Mouse (Mus musculus): ENCODE data around the gene Stag2. TPM values are rescaled to one million over a fixed set of nuclear protein-coding genes. Genes with fewer than 3 reads are reported as not detected.

Gene Stag2
- polyA plus RNA-seq (2012; fragmentation: generic; extraction: Trizol), result 8.2 TPM

DNA sequence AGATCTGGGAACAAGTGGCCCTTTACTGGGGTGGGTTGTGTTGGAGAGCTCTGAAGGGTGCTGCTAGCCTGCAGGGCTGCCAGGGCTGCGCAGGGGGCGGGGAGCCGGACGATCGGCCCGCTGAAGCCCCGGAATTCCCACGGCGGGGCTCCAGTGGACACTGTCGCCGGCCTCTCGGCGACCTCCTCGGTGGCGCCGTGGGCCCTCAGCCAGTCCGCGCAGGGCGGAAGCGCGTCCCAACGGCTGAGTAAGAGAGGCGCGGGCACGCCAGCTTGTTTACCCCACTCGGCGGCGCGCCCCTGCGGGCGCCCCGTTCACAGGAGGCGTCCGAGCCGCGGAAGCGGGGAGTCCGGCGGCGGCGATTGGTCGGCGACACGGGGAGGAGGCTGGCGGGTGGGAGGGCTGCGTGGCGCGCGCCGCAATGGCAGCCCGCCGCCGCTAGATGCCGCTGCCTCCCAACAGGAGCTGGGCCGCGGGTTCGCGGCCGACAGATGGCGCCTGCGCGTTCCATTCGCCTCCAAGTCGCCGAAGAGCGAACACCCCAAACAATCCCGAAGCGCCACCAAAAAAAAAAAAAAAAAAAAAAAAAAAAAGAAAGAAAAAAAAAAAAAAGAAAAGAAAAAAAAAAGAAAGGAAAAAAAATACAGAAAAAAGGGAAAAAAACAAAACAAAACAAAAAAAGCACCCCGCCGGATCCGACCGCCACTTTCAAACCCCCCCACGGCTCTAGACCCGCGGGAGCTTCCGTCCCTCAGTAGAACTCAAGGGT, at the start of gene Stag2:
Gene Stag2 (plus strand): TSS at position 530 of the 769 bp plus-strand sequence.
- Histone ChIP-seq H3ac (ENCODE audit: control insufficient read depth, insufficient read length) (peak within 1 kb of the TSS; percentile 76), H3K4me2 (ENCODE audit: low read depth) (peak within 1 kb of the TSS; percentile 58), H3K27me3 (ENCODE audit: control insufficient read depth, insufficient read depth, insufficient read length) (no peaks in the 10 kb centered on the region), H3K4me3 (peak within 1 kb of the TSS; percentile 59), H3K36me3 (ENCODE audit: control insufficient read depth, insufficient read depth) (no peaks in the 10 kb centered on the region), H3K79me2 (ENCODE audit: control insufficient read depth, insufficient read depth) (peaks cover 29% of the 10 kb centered on the region)
- TF ChIP-seq CEBPB (IDR thresholded peaks at IDR 0.05; ENCODE audit: insufficient read depth, poor library complexity, severe bottlenecking), result no peak
- no peak for TF ChIP-seq TCF12 (IDR thresholded peaks at IDR 0.05; ENCODE audit: insufficient read depth, poor library complexity, severe bottlenecking)
- TF ChIP-seq POLR2A (IDR thresholded peaks at IDR 0.05; ENCODE audit: insufficient read length, low read depth), result peak; percentile 58

- Histone ChIP-seq H3K27me3 (ENCODE audit: control insufficient read depth, insufficient read depth, insufficient read length) (no peaks in the 10 kb centered on the region), H3K4me3 (no peak overlapping the region), H3K4me2 (ENCODE audit: low read depth) (no peak overlapping the region), H3ac (ENCODE audit: control insufficient read depth, insufficient read length) (no peak overlapping the region), H3K36me3 (ENCODE audit: control insufficient read depth, insufficient read depth) (no peaks in the 10 kb centered on the region), H3K79me2 (ENCODE audit: control insufficient read depth, insufficient read depth) (no peaks in the 10 kb centered on the region)
- TF ChIP-seq CEBPB (IDR thresholded peaks at IDR 0.05; ENCODE audit: insufficient read depth, poor library complexity, severe bottlenecking), result no peak
- no peak for TF ChIP-seq MYOD1 (IDR thresholded peaks at IDR 0.05; ENCODE audit: control insufficient read depth in 1 of 3, insufficient read length in 2 of 3, low read depth in 2 of 3)
- TF ChIP-seq SRF (IDR thresholded peaks at IDR 0.05; ENCODE audit: control insufficient read depth, insufficient read length, low read depth), result no peak
- TF ChIP-seq MYOG (IDR thresholded peaks at IDR 0.05; ENCODE audit: control insufficient read depth in 1 of 3, insufficient read depth in 1 of 3, insufficient read length in 2 of 3, low read depth in 2 of 3), result no peak
- no peak for TF ChIP-seq REST (IDR thresholded peaks at IDR 0.05; ENCODE audit: insufficient read depth, insufficient read length)
- no peak for TF ChIP-seq E2F4 (IDR thresholded peaks at IDR 0.05; ENCODE audit: insufficient read depth)
- TF ChIP-seq TCF12 (IDR thresholded peaks at IDR 0.05; ENCODE audit: insufficient read depth, poor library complexity, severe bottlenecking), result no peak
Observed at GRCm38 (mm10) chrX:42107137-42107536, 42.0 kb upstream of the Stag2 start.

- Histone ChIP-seq H3K4me2 (ENCODE audit: low read depth) (no peak overlapping the region), H3K4me3 (no peak overlapping the region), H3K27me3 (ENCODE audit: control insufficient read depth, insufficient read depth, insufficient read length) (no peaks in the 10 kb centered on the region), H3K36me3 (ENCODE audit: control insufficient read depth, insufficient read depth) (no peaks in the 10 kb centered on the region), H3ac (ENCODE audit: control insufficient read depth, insufficient read length) (no peak overlapping the region), H3K79me2 (ENCODE audit: control insufficient read depth, insufficient read depth) (no peaks in the 10 kb centered on the region)
- no peak for TF ChIP-seq CEBPB (IDR thresholded peaks at IDR 0.05; ENCODE audit: insufficient read depth, poor library complexity, severe bottlenecking)
- no peak for TF ChIP-seq MYOD1 (IDR thresholded peaks at IDR 0.05; ENCODE audit: control insufficient read depth in 1 of 3, insufficient read length in 2 of 3, low read depth in 2 of 3)
- no peak for TF ChIP-seq USF1 (IDR thresholded peaks at IDR 0.05; ENCODE audit: low read depth)
- TF ChIP-seq MAX (IDR thresholded peaks at IDR 0.05; ENCODE audit: low read depth), result no peak
- no peak for TF ChIP-seq TCF3 (IDR thresholded peaks at IDR 0.05; ENCODE audit: insufficient read length, low read depth)
- TF ChIP-seq REST (IDR thresholded peaks at IDR 0.05; ENCODE audit: insufficient read depth, insufficient read length), result no peak
- TF ChIP-seq POLR2AphosphoS2 (IDR thresholded peaks at IDR 0.05; ENCODE audit: insufficient read length, low read depth), result no peak
- TF ChIP-seq TCF12 (IDR thresholded peaks at IDR 0.05; ENCODE audit: insufficient read depth, poor library complexity, severe bottlenecking), result no peak
- no peak for TF ChIP-seq SRF (IDR thresholded peaks at IDR 0.05; ENCODE audit: control insufficient read depth, insufficient read length, low read depth)
- no peak for TF ChIP-seq POLR2A (IDR thresholded peaks at IDR 0.05; ENCODE audit: insufficient read length, low read depth)
- no peak for TF ChIP-seq E2F4 (IDR thresholded peaks at IDR 0.05; ENCODE audit: insufficient read depth)
- no peak for TF ChIP-seq MYOG (IDR thresholded peaks at IDR 0.05; ENCODE audit: control insufficient read depth in 1 of 3, insufficient read depth in 1 of 3, insufficient read length in 2 of 3, low read depth in 2 of 3)
Observed at GRCm38 (mm10) chrX:42110585-42110984, 38.5 kb upstream of the Stag2 start.

- Histone ChIP-seq H3K27me3 (ENCODE audit: control insufficient read depth, insufficient read depth, insufficient read length) (no peaks in the 10 kb centered on the region), H3K36me3 (ENCODE audit: control insufficient read depth, insufficient read depth) (no peaks in the 10 kb centered on the region)
- TF ChIP-seq E2F4 (IDR thresholded peaks at IDR 0.05; ENCODE audit: insufficient read depth) (no peak), REST (IDR thresholded peaks at IDR 0.05; ENCODE audit: insufficient read depth, insufficient read length) (no peak), CEBPB (IDR thresholded peaks at IDR 0.05; ENCODE audit: insufficient read depth, poor library complexity, severe bottlenecking) (no peak), POLR2AphosphoS2 (IDR thresholded peaks at IDR 0.05; ENCODE audit: insufficient read length, low read depth) (no peak), MYOD1 (IDR thresholded peaks at IDR 0.05; ENCODE audit: control insufficient read depth in 1 of 3, insufficient read length in 2 of 3, low read depth in 2 of 3) (no peak), MYOG (IDR thresholded peaks at IDR 0.05; ENCODE audit: control insufficient read depth in 1 of 3, insufficient read depth in 1 of 3, insufficient read length in 2 of 3, low read depth in 2 of 3) (no peak), TCF12 (IDR thresholded peaks at IDR 0.05; ENCODE audit: insufficient read depth, poor library complexity, severe bottlenecking) (no peak)
Observed at GRCm38 (mm10) chrX:42119442-42120048, 29.6 kb upstream of the Stag2 start.

More at GRCm38 (mm10) chrX:42119442-42120048, 29.6 kb upstream of the Stag2 start:
- H3ac ChIP-seq (ENCODE audit: control insufficient read depth, insufficient read length), result no peak overlapping the region
- no peak overlapping the region for H3K4me2 ChIP-seq (ENCODE audit: low read depth)
- H3K4me3 ChIP-seq, result no peak overlapping the region
- no peaks in the 10 kb centered on the region for H3K79me2 ChIP-seq (ENCODE audit: control insufficient read depth, insufficient read depth)

Data from myocyte (in vitro differentiated cells).